Mouse (Mus musculus) olfactory bulb, adult 2 months (tissue): ENCODE data around the gene Was.

Experiments
- CTCF ChIP-seq: fragments of 200-500 bp; IDR thresholded peaks from 2 replicates; pipeline ENCODE4 v1.5.1; 2012; ENCODE audit warnings: low read depth, mild to moderate bottlenecking, low read length, moderate library complexity; ENCODE audit not compliant: insufficient read depth
- POLR2A ChIP-seq: fragments of 200-500 bp; IDR thresholded peaks from 2 replicates; pipeline ENCODE4 v1.6.1; 2012; ENCODE audit warnings: mild to moderate bottlenecking, low read depth, low read length, moderate library complexity; ENCODE audit not compliant: insufficient read depth

DNA sequence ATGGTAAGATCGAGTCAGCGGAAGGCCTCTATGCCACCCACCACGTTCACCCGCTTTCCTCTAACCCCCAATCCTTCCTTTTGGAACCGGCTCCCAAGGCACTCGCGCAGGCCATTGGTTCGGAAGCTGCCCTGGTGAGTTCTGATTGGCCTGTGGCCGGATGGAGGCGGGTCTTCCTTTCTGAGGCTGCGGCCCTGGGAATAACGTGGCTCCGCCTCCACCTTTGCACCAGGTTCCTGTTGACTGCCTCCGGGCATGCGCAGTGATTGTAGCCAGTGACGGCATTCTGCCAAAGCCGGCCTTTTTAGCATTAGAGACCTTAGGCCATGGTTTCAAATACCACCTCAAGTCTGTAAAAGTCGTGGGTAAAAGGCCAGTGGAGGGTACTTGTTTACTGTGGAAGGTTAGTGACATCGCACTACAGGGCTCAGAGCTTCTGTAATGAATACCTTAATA lies 6.5 kb upstream of the Was start:
- TF ChIP-seq CTCF (no peak), POLR2A (no peak)
